Mouse (Mus musculus): Measurements from ENCODE around the gene Gm11213. TPM values are rescaled to one million over a fixed set of nuclear protein-coding genes. Genes with fewer than 3 reads are reported as not detected.

The Gm11213 gene
- polyA plus RNA-seq, 1 experiment from 2014 or later = not detected

GRCm38 (mm10) chr4:63572621-63573020 lies 32.4 kb downstream of the Gm11213 start:
- Histone ChIP-seq H3K4me1 (0 out of 2 replicates have a peak, but pooled peaks cover 8% of the 10 kb centered on the region), H3K4me3 (no peak overlapping the region), H3K36me3 (no peaks in the 10 kb centered on the region), H3K9me3 (no peaks in the 10 kb centered on the region), H3K9ac (no peak overlapping the region), H3K4me2 (no peak overlapping the region), H3K27ac (no peak overlapping the region), H3K27me3 (no peaks in the 10 kb centered on the region)
- no peak for ATAC-seq (ENCODE audit: borderline replicate concordance, extremely low read depth, low FRiP score, low TSS enrichment)
- 86% methylated on average over 5 of the region's 5 CpGs for WGBS

GRCm38 (mm10) chr4:63570208-63570781 lies 34.8 kb downstream of the Gm11213 start:
- H3K9ac ChIP-seq = no peak overlapping the region
- 0 out of 2 replicates have a peak, but pooled peaks cover 8% of the 10 kb centered on the region for H3K4me1 ChIP-seq
- peak overlapping the region; percentile 25; the same call in 1 of the 2 replicates for H3K27ac ChIP-seq
- H3K9me3 ChIP-seq = no peaks in the 10 kb centered on the region
- ATAC-seq (ENCODE audit: borderline replicate concordance, extremely low read depth, low FRiP score, low TSS enrichment) = no peak
- no peak overlapping the region for H3K4me3 ChIP-seq
- H3K36me3 ChIP-seq = peaks cover 3% of the 10 kb centered on the region; the same call in 1 of the 2 replicates
- H3K27me3 ChIP-seq = no peaks in the 10 kb centered on the region
- H3K4me2 ChIP-seq = no peak overlapping the region
- WGBS = 32% methylated on average over 7 of the region's 7 CpGs

- peak overlapping the region; percentile 43 for H3K27ac ChIP-seq
Measured at GRCm38 (mm10) chr4:63569322-63569721, 35.7 kb downstream of the Gm11213 start.

GRCm38 (mm10) chr4:63567712-63568390 lies 37.2 kb downstream of the Gm11213 start:
- peaks cover 5% of the 10 kb centered on the region; the same call in 1 of the 2 replicates for H3K36me3 ChIP-seq
- H3K27ac ChIP-seq = no peak overlapping the region
- H3K4me1 ChIP-seq = 0 out of 2 replicates have a peak, but pooled peaks cover 8% of the 10 kb centered on the region
- no peak overlapping the region for H3K4me2 ChIP-seq
- no peak for ATAC-seq (ENCODE audit: borderline replicate concordance, extremely low read depth, low FRiP score, low TSS enrichment)
- no peak overlapping the region for H3K9ac ChIP-seq
- no peak overlapping the region for H3K4me3 ChIP-seq
- H3K9me3 ChIP-seq = no peaks in the 10 kb centered on the region
- no peaks in the 10 kb centered on the region for H3K27me3 ChIP-seq
- whole genome bisulfite sequencing = 71% methylated on average over 9 of the region's 10 CpGs

More at GRCm38 (mm10) chr4:63569322-63569721, 35.7 kb downstream of the Gm11213 start:
- ATAC-seq (ENCODE audit: borderline replicate concordance, extremely low read depth, low FRiP score, low TSS enrichment) = 0 out of 2 replicates have a peak, but pooled peaks have one; percentile 25
- 65% methylated on average over 8 of the region's 8 CpGs for WGBS
- H3K9me3 ChIP-seq = no peaks in the 10 kb centered on the region
- no peaks in the 10 kb centered on the region for H3K27me3 ChIP-seq
- H3K4me2 ChIP-seq = no peak overlapping the region
- peaks cover 5% of the 10 kb centered on the region; the same call in 1 of the 2 replicates for H3K36me3 ChIP-seq
- H3K4me3 ChIP-seq = no peak overlapping the region
- 0 out of 2 replicates have a peak, but pooled peaks cover 8% of the 10 kb centered on the region for H3K4me1 ChIP-seq
- H3K9ac ChIP-seq = no peak overlapping the region

GRCm38 (mm10) chr4:63562742-63563141 lies 42.3 kb downstream of the Gm11213 start:
- Histone ChIP-seq H3K27me3 (no peaks in the 10 kb centered on the region), H3K36me3 (peaks cover 5% of the 10 kb centered on the region; the same call in 1 of the 2 replicates), H3K4me3 (no peak overlapping the region), H3K27ac (no peak overlapping the region), H3K4me2 (no peak overlapping the region), H3K9me3 (no peaks in the 10 kb centered on the region), H3K4me1 (peaks cover 36% of the 10 kb centered on the region), H3K9ac (no peak overlapping the region)
- WGBS = 81% methylated on average over 4 of the region's 4 CpGs
- no peak for ATAC-seq (ENCODE audit: borderline replicate concordance, extremely low read depth, low FRiP score, low TSS enrichment)

- Histone ChIP-seq H3K4me2 (no peak overlapping the region), H3K9me3 (no peaks in the 10 kb centered on the region), H3K9ac (no peak overlapping the region), H3K36me3 (peaks cover 5% of the 10 kb centered on the region; the same call in 1 of the 2 replicates), H3K27ac (no peak overlapping the region), H3K4me1 (peaks cover 42% of the 10 kb centered on the region), H3K27me3 (no peaks in the 10 kb centered on the region), H3K4me3 (no peak overlapping the region)
- 57% methylated on average over 7 of the region's 7 CpGs for WGBS
- ATAC-seq (ENCODE audit: borderline replicate concordance, extremely low read depth, low FRiP score, low TSS enrichment) = no peak
Measured at GRCm38 (mm10) chr4:63561861-63562675, 43.0 kb downstream of the Gm11213 start.

GRCm38 (mm10) chr4:63560079-63560478 lies 45.0 kb downstream of the Gm11213 start:
- 64% methylated on average over 8 of the region's 8 CpGs for WGBS
- H3K36me3 ChIP-seq = 0 out of 2 replicates have a peak, but pooled peaks cover 4% of the 10 kb centered on the region
- no peaks in the 10 kb centered on the region for H3K9me3 ChIP-seq
- H3K4me1 ChIP-seq = peaks cover 48% of the 10 kb centered on the region
- H3K4me2 ChIP-seq = no peak overlapping the region; the same call in 1 of the 2 replicates
- no peaks in the 10 kb centered on the region for H3K27me3 ChIP-seq
- H3K27ac ChIP-seq = 0 out of 2 replicates have a peak overlapping the region, but pooled peaks have one; percentile 10
- ATAC-seq (ENCODE audit: borderline replicate concordance, extremely low read depth, low FRiP score, low TSS enrichment) = no peak
- H3K9ac ChIP-seq = no peak overlapping the region
- no peak overlapping the region for H3K4me3 ChIP-seq

- Histone ChIP-seq H3K36me3 (peaks cover 4% of the 10 kb centered on the region; the same call in 1 of the 2 replicates), H3K4me1 (peaks cover 51% of the 10 kb centered on the region), H3K27ac (peak overlapping the region; percentile 29; the same call in 1 of the 2 replicates), H3K9me3 (no peaks in the 10 kb centered on the region), H3K27me3 (no peaks in the 10 kb centered on the region), H3K4me2 (peak overlapping the region; percentile 83), H3K4me3 (peak overlapping the region; percentile 60), H3K9ac (peak overlapping the region; percentile 78)
- WGBS = 29% methylated on average over 9 of the region's 9 CpGs
- ATAC-seq (ENCODE audit: borderline replicate concordance, extremely low read depth, low FRiP score, low TSS enrichment) = peak; percentile 27; the same call in 1 of the 2 replicates
Measured at GRCm38 (mm10) chr4:63559127-63559697, 45.8 kb downstream of the Gm11213 start.

- Histone ChIP-seq H3K4me3 (peak within 1 kb of the TSS; percentile 60), H3K4me2 (peak within 1 kb of the TSS; percentile 83), H3K9me3 (no peaks in the 10 kb centered on the region), H3K36me3 (peaks cover 7% of the 10 kb centered on the region; the same call in 1 of the 2 replicates), H3K27me3 (no peaks in the 10 kb centered on the region), H3K9ac (peak within 1 kb of the TSS; percentile 78), H3K27ac (peak within 1 kb of the TSS; percentile 59), H3K4me1 (peaks cover 57% of the 10 kb centered on the region)
- ATAC-seq (ENCODE audit: borderline replicate concordance, extremely low read depth, low FRiP score, low TSS enrichment) = peak; percentile 73
- WGBS = under 1% methylated on average over 74 of the region's 81 CpGs
Measured at GRCm38 (mm10) chr4:63558407-63559081, 46.5 kb downstream of the Gm11213 start, which contains the start of gene Tmem268. TSS of gene Tmem268 (plus strand) at chr4:63558781.

GRCm38 (mm10) chr4:63557124-63558059 lies 47.7 kb downstream of the Gm11213 start:
- H3K9me3 ChIP-seq = no peaks in the 10 kb centered on the region
- no peaks in the 10 kb centered on the region for H3K27me3 ChIP-seq
- peaks cover 14% of the 10 kb centered on the region for H3K36me3 ChIP-seq
- no peak; the same call in 1 of the 2 replicates for ATAC-seq (ENCODE audit: borderline replicate concordance, extremely low read depth, low FRiP score, low TSS enrichment)
- H3K27ac ChIP-seq = peak overlapping the region; percentile 29
- H3K4me2 ChIP-seq = peak overlapping the region; percentile 83
- peaks cover 58% of the 10 kb centered on the region for H3K4me1 ChIP-seq
- peak overlapping the region; percentile 60; the same call in 1 of the 2 replicates for H3K4me3 ChIP-seq
- H3K9ac ChIP-seq = no peak overlapping the region
- WGBS = 37% methylated on average over 16 of the region's 16 CpGs

Measured in lung, embryonic 15.5 days (tissue).